Mouse (Mus musculus) adrenal gland, postnatal 14 days (tissue): ENCODE measurements around the gene Tas2r119. TPM values are rescaled to one million over a fixed set of nuclear protein-coding genes. Genes with fewer than 3 reads are reported as not detected.
"Not testable (repeated sequence)": the region's sequence is repeated elsewhere in the genome, so short reads cannot be mapped to it uniquely, and the experiment has no call there.

Source experiments
- DNase-seq: peaks from one replicate; pipeline ENCODE4 v3.0.0; 2021; ENCODE audit warnings: mixed read lengths
- long read RNA-seq, 2 experiments: library from polyadenylated mRNA; stranded (forward); transcript quantifications; one replicate each; pipeline ENCODE4 v2.0.0; 2021
- total RNA-seq: library from RNA; stranded (reverse); gene quantifications from 2 replicates; pipeline ENCODE4 v1.2.3, GENCODE M21; 2021

Tas2r119 gene
- not detected in 2 replicates for total RNA-seq
- long read RNA-seq, experiment 1: 0 reads
- long read RNA-seq, experiment 2: 0 reads

- DNase-seq: no peak
Observed at GRCm38 (mm10) chr15:32176989-32177388, at the start of gene Tas2r119. Gene Tas2r119, plus strand, starts transcription at chr15:32177289.

- no peak for DNase-seq
Observed at GRCm38 (mm10) chr15:32132315-32132714, 44.8 kb upstream of the Tas2r119 start.

- no peak for DNase-seq
Observed at GRCm38 (mm10) chr15:32141657-32142056, 35.4 kb upstream of the Tas2r119 start.

DNA sequence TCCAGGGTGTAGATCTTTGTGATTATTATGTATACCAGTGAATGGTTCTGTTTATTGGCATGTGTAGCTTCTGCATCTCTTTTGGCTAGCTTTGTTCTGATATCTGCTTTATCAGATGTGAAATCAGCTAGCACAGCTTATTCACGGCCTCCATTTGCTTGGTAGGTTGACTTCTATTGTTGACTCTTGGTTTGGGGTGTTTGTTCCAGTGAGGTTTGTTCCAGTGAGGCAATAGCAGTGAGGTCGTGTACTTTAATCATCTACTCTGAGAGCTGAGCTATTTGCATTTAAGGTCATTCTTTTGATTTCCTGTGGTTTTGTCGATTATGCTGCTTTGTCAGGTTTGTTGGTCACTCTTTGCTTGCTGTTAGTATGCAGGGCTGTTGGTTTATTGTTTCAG lies 32.8 kb upstream of the Tas2r119 start:
- DNase-seq: no peak

DNA sequence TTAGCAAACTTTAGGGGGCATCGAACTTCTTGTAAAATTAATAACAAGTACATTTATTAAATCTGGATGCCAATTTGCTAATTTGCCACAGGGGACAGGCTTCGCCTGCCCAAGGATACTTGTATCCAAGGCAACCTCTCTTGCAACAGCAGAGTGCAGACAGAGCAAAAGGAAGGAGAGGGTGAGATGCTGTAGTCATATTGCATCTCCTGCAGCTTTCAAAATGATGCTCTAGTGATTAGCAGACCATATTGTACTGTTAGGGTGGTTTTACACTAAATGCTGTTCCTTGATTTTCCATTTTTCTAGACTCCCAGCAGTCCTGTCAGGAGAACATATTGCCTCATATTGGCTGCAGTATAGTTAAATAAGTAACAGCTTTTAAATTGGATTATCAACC lies 23.7 kb upstream of the Tas2r119 start:
- DNase-seq: no peak

GRCm38 (mm10) chr15:32153857-32154449 lies 23.1 kb upstream of the Tas2r119 start:
- no peak for DNase-seq

DNA sequence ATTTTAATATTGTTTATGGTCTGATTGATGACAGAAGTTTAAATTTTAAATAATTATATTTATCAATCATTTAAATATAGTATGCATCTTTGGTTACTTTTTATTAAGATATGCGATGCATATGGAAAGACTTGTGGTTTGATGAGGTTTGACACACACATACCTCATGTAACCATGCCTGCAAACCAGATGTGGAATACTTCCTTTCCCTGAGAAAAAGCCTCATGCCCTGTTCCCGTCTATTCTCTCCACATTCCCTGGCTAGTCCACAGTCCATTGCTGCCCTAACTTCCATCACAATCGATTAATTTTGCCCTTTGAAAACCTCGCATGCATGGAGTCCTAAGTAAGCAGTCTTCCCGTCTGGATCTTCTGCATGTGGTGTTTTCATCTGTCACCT lies 21.0 kb upstream of the Tas2r119 start:
- no peak for DNase-seq

DNA sequence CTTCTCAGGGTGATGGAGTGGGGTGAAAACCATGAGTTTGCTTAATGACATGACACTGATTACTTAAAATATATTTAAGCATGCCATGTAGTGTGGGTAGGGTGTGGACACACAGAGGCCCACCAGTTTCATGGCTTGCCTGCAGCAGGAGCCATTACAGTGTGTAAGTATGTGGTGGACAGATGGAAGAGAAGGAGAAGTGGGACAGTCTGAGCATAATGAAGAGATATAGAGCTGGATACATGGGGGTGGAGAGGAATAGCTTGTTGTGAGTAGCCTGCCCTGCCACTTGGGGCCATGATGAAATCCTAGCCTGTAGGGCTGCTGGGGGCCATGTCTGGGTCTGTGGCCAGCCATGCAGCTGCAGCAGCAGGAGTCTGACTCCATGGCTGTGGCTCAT lies 16.8 kb upstream of the Tas2r119 start:
- no peak for DNase-seq

DNA sequence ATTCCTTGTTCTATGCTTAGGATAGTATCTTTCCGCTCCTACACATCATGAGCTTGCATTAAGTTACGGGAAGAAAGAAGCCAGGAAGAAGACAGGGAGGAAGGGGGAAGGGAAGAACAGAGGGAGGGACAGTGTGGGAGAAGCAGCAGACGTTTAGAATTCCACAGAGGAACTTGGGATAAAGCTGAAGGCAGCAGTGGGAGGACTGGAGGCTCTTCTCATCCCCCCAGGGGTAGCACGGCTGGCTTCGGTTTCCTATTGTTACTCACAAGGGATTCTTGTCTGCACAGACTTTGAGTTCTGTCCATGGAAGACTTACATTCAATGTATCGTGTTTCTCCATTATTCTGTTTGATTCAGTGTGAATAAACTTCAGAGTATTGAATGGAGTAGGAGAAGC lies 5.3 kb upstream of the Tas2r119 start:
- DNase-seq: no peak

DNA sequence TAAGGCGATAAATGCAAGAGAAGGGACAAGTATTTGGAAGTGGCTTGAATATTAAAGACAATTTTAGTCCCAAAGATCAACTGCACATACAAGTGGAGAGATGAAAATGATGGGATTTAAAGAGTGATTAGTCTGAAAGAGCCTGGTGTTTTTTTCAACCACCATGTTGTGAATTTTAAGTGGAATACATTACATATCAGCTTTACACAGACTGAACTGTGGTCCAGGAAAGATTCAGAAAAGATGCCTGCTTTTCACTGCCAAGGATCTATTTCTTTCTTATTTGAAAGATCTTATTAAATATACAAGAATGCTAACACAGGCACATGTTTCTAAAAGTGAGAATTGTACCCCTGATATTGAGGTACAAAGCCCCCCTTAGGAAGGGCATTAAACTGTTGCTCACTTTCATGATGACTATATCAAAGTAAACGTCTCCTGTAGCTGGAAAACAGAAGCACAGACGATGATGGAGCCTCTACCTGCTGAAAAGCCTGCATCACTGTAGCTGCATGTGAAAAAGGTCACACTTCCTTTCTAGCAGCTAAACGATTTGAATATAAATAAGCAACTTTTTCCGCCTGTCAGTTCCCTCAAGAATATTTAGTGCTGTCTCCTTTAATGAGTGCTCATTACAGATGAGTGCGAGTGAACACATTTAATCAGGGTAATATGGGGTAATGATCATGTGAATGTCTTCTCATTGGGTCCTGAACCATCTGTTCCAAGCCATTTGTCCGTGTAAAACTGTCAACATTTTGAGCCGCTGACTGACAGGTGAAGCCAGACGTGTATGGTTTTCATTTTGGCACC lies 4.7 kb upstream of the Tas2r119 start:
- no peak for DNase-seq

GRCm38 (mm10) chr15:32172988-32173329 lies 4.1 kb upstream of the Tas2r119 start:
- no peak for DNase-seq

- DNase-seq: no peak
Observed at GRCm38 (mm10) chr15:32180010-32180725, 3.1 kb downstream of the Tas2r119 start.

GRCm38 (mm10) chr15:32182026-32182425 lies 4.9 kb downstream of the Tas2r119 start:
- no peak for DNase-seq

- no peak for DNase-seq
Observed at GRCm38 (mm10) chr15:32184964-32185363, 7.9 kb downstream of the Tas2r119 start.

DNA sequence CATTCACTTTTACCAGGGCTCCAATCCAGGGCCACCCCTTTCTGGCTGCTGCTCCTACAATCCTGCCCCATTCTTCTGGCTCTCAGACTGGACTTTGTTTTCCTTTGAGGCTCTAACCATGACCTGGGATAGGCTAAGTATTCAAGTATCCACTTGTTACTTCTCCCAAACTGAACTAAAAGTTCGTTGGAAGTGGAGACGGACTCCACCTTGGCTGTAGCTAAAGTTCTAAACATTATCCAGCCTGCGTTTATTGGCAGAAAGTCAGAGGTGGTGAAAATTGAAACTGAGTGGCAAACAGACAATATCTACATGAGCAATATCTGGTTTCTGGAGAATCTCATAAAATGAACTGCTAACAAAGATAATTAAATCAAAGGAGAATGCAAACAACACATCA lies 12.8 kb downstream of the Tas2r119 start:
- no peak for DNase-seq

DNA sequence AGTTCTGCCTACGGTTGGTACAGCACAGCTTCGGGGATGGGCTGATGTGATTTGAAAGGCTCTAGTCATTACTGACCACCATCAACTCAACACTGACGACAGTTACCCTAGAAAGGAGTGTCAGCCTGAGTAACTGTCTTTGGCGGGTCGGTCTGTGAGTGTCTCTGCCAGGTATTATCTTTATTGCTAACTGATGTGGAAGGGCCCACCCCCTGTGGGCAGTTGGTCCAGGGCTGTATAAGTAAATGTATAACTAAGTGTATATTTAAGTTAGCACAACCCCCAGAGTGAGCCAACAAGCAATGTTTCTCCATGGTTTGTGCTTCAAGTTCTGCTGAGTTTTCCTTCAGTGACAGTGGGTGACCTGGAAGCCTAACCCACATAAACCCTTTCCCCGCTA lies 13.3 kb downstream of the Tas2r119 start:
- DNase-seq: no peak

DNA sequence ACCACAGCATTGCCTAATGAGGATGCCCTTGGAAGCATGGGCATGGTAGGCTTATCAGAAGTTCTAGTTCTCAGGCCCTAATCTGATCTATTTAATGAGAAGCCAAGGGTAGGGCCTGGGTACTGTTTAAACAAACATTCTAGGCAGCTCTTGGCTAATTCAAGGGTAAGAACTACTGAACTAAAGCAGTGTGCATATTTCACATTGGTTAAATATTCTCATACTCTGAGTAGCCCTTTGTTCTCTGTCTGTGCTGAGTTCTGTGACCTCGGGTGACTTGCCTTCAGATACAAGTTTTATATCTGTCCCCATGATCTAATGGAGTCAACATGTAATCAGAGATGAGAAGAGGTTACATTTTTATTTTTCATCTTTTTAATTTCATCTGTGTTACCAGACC lies 15.9 kb downstream of the Tas2r119 start:
- DNase-seq: no peak

DNA sequence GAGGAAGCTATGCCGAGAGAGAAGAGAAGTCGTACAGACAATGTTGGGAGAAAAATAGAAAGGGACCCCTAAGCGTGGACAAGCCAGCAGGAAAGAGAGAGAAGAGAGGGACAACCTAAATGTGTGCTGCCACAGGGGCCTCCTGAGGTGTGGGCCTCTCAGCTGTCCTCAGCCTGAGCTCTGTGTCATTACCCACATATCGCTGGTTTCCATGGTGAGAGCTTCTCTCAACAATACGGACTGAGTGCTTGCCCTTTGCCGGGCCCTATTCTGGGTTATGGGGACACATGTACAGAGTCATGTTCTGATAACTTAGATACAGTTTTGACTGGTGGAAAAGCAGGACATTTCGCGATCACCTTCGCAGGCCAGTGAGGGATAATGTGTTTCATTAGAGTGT lies 21.0 kb downstream of the Tas2r119 start:
- DNase-seq: no peak

- no peak for DNase-seq
Observed at GRCm38 (mm10) chr15:32198561-32198960, 21.5 kb downstream of the Tas2r119 start.

- DNase-seq: no peak
Observed at GRCm38 (mm10) chr15:32203242-32203641, 26.2 kb downstream of the Tas2r119 start.

DNA sequence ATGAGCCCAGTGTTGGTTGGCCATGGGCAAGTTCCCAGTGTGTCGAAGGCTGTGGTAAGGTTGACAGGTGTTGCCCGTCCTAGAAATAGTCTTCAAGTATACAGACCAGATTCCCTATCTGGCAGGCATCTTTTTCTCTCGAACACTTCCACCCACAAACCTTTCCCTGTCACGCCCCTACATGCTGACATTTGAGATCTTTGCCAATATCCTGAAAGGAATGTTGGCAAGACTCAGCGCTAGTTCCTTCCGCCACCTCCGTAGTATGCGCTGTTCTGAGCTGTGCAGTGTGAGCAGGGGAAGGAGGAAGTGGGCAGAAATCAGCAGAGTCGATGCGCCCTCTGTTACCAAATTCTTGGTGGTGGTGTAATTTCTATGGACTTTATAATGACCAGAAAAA lies 27.8 kb downstream of the Tas2r119 start:
- DNase-seq: no peak

- DNase-seq: not testable (repeated sequence)
Observed at GRCm38 (mm10) chr15:32214687-32215086, 37.6 kb downstream of the Tas2r119 start.

DNA sequence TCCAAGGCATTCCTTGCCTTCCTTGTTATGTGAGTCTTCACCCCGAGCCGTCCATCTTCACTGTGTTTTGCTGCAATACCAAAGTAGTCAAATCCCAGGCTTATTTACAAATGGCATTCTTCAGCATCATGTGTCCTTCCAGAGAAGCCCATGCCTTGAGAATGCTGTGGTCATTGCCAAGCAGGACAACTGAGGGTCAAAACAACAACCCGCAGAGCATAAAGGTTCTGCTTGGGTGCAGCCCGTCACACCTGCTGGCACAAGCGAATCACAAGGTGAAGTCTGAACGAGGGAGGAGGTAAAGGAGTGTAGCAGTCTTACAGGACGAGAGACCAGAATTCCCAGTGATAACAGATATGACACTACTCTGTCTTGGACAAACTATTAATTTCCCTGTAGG lies 45.9 kb downstream of the Tas2r119 start:
- DNase-seq: no peak
